Mouse (Mus musculus) limb, embryonic 12.5 days (tissue): ENCODE results near the gene Slc6a16. TPM values are rescaled to one million over a fixed set of nuclear protein-coding genes. Genes with fewer than 3 reads are reported as not detected.
A peak's percentile ranks its signal among the peaks of the same experiment; 100 is the strongest.

Source experiments
- ATAC-seq: fragments of 200-750 bp; cut with Nextera tagmentation; 2 replicates; pipeline ENCODE4 v1.8.0; 2017; ENCODE audit warnings: low read depth, moderate TSS enrichment; ENCODE audit not compliant: insufficient number of reproducible peaks, insufficient read depth, low FRiP score, low TSS enrichment
- H3K27ac ChIP-seq: fragments of 300-500 bp; sonication (generic); 2 replicates; pipeline ENCODE4 v1.5.1; 2016; ENCODE audit warnings: mild to moderate bottlenecking, moderate library complexity
- H3K27me3 ChIP-seq: fragments of 300-500 bp; sonication (generic); 2 replicates; pipeline ENCODE4 v1.6.1; 2016; ENCODE audit warnings: mild to moderate bottlenecking, moderate library complexity
- H3K36me3 ChIP-seq: fragments of 300-500 bp; sonication (generic); 2 replicates; pipeline ENCODE4 v1.6.1; 2016; ENCODE audit warnings: mild to moderate bottlenecking, moderate library complexity
- H3K4me1 ChIP-seq: fragments of 300-500 bp; sonication (generic); replicated peaks from 2 replicates; pipeline ENCODE4 v1.6.1; 2016
- H3K4me2 ChIP-seq: fragments of 300-500 bp; sonication (generic); 2 replicates; pipeline ENCODE4 v1.6.1; 2016; ENCODE audit warnings: mild to moderate bottlenecking, moderate library complexity
- H3K4me3 ChIP-seq: fragments of 300-500 bp; sonication (generic); replicated peaks from 2 replicates; pipeline ENCODE4 v1.5.1; 2016; ENCODE audit warnings: mild to moderate bottlenecking
- H3K9ac ChIP-seq: fragments of 300-500 bp; sonication (generic); replicated peaks from 2 replicates; pipeline ENCODE4 v1.6.1; 2016; ENCODE audit warnings: mild to moderate bottlenecking, moderate library complexity
- H3K9me3 ChIP-seq: fragments of 300-500 bp; sonication (generic); 2 replicates; pipeline ENCODE4 v1.6.1; 2016; ENCODE audit warnings: mild to moderate bottlenecking, moderate library complexity
- WGBS: fragments of 180-500 bp; shearing (Covaris S2); methylation state at CpG from one replicate; pipeline ENCODE4 v1.1.7; 2016; 5-methylcytosine and 5-hydroxymethylcytosine counted together
- polyA plus RNA-seq: library from polyadenylated mRNA; unstranded; fragments of >200 nt; fragmentation: Nextera tagmentation; extraction: Ambion mirVana; gene quantifications from 2 replicates; pipeline ENCODE4 v1.2.1, GENCODE M21; 2016

The Slc6a16 gene
- polyA plus RNA-seq, 1 experiment from 2014 or later: 0.18 TPM

DNA sequence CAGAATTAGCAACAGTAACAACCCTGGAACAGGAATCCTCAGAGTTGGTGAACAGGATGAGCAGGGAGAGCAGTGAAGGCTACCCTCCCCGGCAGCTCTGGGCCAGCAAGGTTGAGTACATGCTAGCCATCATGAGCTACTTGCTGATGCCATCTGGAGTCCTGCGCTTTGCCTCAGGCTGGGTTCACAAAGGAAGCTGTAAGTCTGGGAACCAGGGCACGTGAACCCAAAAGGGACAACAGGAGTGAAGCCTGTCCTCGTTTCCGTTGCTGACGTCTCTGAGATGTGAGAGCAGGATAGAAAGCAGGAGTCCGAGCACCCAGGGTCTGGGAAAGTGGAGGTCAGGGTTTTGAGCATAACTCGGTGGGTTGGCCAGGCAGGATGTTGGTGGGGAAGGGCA, 18.4 kb downstream of the Slc6a16 start:
- WGBS: 78% methylated on average over 8 of the region's 8 CpGs
- Histone ChIP-seq H3K9ac (no peak overlapping the region), H3K27ac (no peak overlapping the region), H3K4me2 (no peak overlapping the region), H3K9me3 (no peaks in the 10 kb centered on the region), H3K36me3 (no peaks in the 10 kb centered on the region), H3K27me3 (peaks cover 11% of the 10 kb centered on the region; the same call in 1 of the 2 replicates), H3K4me3 (no peak overlapping the region), H3K4me1 (peaks cover 12% of the 10 kb centered on the region)
- no peak for ATAC-seq

DNA sequence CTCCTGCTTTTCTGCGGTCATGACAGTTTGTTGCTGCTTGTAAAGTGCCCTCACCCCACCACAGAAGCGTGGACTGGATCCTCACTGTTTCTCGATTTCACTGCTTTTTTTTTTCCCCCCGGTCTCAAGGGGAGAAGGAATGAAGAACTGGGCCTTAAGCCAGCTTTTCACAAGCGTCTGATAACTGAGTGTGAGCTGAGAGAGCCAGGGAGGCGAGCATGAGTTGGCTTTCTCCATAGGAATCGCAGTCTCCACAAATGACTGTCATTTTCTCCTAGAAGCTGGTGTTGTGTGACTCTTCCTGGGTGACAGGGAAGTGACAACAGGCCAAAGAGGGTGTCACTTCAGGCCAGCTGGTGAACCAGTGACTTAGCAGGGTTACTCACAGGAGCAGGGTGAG, 21.4 kb downstream of the Slc6a16 start:
- ATAC-seq: no peak
- 58% methylated on average over 7 of the region's 7 CpGs for WGBS
- H3K4me1 ChIP-seq: peaks cover 9% of the 10 kb centered on the region

GRCm38 (mm10) chr7:45263006-45263607, 22.2 kb downstream of the Slc6a16 start:
- ATAC-seq: no peak
- Histone ChIP-seq H3K27me3 (peaks cover 11% of the 10 kb centered on the region; the same call in 1 of the 2 replicates), H3K9ac (peak overlapping the region; percentile 34; the same call in 1 of the 2 replicates), H3K4me1 (peaks cover 14% of the 10 kb centered on the region), H3K4me2 (no peak overlapping the region), H3K36me3 (no peaks in the 10 kb centered on the region), H3K9me3 (no peaks in the 10 kb centered on the region), H3K4me3 (no peak overlapping the region), H3K27ac (0 out of 2 replicates have a peak overlapping the region, but pooled peaks have one; percentile 42)
- WGBS: 50% methylated on average over 7 of the region's 7 CpGs

More for the DNA sequence above, 21.4 kb downstream of the Slc6a16 start:
- Histone ChIP-seq H3K4me3 (no peak overlapping the region), H3K27ac (no peak overlapping the region), H3K9me3 (no peaks in the 10 kb centered on the region), H3K36me3 (no peaks in the 10 kb centered on the region), H3K4me2 (no peak overlapping the region), H3K9ac (no peak overlapping the region), H3K27me3 (peaks cover 11% of the 10 kb centered on the region; the same call in 1 of the 2 replicates)

DNA sequence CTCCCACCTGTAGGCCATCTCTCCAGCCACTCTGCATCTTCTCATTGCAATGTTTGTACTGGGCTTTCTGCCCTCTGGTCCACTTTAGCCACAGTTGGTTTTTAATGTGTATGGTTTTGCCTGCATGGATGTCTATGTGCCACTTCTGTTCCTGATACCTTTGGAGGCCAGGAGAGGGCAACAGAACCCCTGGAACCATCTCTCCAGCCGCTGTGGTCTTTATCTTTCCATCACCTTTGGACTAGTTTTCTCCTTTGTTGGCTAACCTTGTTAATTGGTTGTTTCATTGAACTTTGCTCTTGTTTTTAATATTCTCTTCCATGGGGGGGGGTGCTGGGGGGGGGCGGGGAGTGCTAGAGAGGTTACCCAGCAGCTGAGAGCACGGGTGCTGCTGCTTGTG, 23.5 kb downstream of the Slc6a16 start:
- H3K9me3 ChIP-seq: no peaks in the 10 kb centered on the region
- no peak for ATAC-seq
- WGBS: 77% methylated on average over 3 of the region's 3 CpGs
- no peaks in the 10 kb centered on the region for H3K36me3 ChIP-seq
- peaks cover 16% of the 10 kb centered on the region for H3K4me1 ChIP-seq
- H3K27ac ChIP-seq: no peak overlapping the region
- no peak overlapping the region for H3K4me3 ChIP-seq
- H3K27me3 ChIP-seq: peaks cover 9% of the 10 kb centered on the region; the same call in 1 of the 2 replicates
- no peak overlapping the region for H3K4me2 ChIP-seq
- H3K9ac ChIP-seq: no peak overlapping the region

GRCm38 (mm10) chr7:45265518-45265917, 24.6 kb downstream of the Slc6a16 start:
- peaks cover 6% of the 10 kb centered on the region; the same call in 1 of the 2 replicates for H3K27me3 ChIP-seq
- H3K36me3 ChIP-seq: no peaks in the 10 kb centered on the region
- H3K27ac ChIP-seq: no peak overlapping the region
- no peak overlapping the region for H3K4me2 ChIP-seq
- H3K4me1 ChIP-seq: peaks cover 16% of the 10 kb centered on the region
- H3K4me3 ChIP-seq: no peak overlapping the region
- H3K9me3 ChIP-seq: no peaks in the 10 kb centered on the region
- 57% methylated on average over 1 of the region's 1 CpGs for WGBS
- no peak for ATAC-seq
- no peak overlapping the region for H3K9ac ChIP-seq

DNA sequence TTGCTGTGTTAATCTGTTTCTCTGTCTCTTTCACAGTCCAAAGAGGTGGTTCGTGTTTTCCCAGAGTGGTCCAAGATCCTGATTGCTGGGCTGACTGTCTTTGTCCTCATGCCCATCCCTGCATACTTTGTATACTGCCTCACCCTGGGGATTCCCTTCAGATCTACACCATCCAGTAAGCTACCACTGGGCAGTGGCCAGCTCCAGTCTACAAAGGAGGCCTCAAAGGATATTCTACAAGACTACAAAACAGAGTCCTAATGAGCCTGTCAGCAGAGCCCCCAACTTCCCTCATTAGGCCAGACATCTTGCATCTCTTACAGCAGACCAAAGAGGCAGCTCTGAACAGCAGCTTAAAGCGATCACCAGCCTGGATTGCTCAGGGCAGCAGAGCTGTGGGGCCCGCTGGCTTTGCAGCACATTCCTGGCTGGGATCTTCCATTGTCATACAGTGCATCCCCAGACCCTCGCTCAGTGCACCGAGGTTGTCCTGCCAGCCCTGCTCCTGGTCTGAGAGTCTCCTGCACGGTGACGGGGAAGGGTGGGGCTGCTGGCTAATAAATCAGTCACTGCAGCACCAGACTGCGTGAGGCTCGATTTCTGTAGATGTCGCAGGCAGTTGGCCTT, 32.0 kb downstream of the Slc6a16 start:
- H3K27me3 ChIP-seq: peaks cover 16% of the 10 kb centered on the region
- no peak for ATAC-seq
- no peaks in the 10 kb centered on the region for H3K36me3 ChIP-seq
- 39% methylated on average over 10 of the region's 10 CpGs for WGBS
- peaks cover 10% of the 10 kb centered on the region for H3K4me1 ChIP-seq
- no peak overlapping the region for H3K9ac ChIP-seq
- no peak overlapping the region for H3K27ac ChIP-seq
- H3K4me3 ChIP-seq: no peak overlapping the region
- no peak overlapping the region for H3K4me2 ChIP-seq
- H3K9me3 ChIP-seq: no peaks in the 10 kb centered on the region

DNA sequence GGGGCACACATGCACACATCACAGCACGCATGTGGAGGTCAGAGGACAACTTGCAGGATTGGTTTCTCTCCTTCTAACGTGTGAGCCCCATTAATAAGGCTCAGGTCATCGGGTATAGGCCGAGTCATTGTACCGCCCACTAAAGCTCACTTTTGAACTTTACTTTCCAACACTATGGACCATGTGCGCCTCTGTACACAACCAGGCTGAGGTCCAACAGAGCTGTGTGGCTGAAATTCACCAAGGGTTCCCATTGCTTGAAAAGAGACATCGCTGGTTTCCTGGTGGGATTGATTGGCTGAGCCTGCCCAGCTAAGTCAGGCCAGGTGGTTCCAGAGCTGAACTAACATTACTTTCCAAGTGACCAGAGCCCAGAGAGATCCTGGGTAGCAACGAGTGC, 32.8 kb downstream of the Slc6a16 start:
- peaks cover 14% of the 10 kb centered on the region for H3K27me3 ChIP-seq
- peaks cover 5% of the 10 kb centered on the region for H3K4me1 ChIP-seq
- H3K36me3 ChIP-seq: no peaks in the 10 kb centered on the region
- no peak overlapping the region for H3K9ac ChIP-seq
- no peak overlapping the region for H3K4me3 ChIP-seq
- no peak overlapping the region for H3K27ac ChIP-seq
- ATAC-seq: no peak
- no peak overlapping the region for H3K4me2 ChIP-seq
- no peaks in the 10 kb centered on the region for H3K9me3 ChIP-seq
- WGBS: 85% methylated on average over 8 of the region's 8 CpGs

DNA sequence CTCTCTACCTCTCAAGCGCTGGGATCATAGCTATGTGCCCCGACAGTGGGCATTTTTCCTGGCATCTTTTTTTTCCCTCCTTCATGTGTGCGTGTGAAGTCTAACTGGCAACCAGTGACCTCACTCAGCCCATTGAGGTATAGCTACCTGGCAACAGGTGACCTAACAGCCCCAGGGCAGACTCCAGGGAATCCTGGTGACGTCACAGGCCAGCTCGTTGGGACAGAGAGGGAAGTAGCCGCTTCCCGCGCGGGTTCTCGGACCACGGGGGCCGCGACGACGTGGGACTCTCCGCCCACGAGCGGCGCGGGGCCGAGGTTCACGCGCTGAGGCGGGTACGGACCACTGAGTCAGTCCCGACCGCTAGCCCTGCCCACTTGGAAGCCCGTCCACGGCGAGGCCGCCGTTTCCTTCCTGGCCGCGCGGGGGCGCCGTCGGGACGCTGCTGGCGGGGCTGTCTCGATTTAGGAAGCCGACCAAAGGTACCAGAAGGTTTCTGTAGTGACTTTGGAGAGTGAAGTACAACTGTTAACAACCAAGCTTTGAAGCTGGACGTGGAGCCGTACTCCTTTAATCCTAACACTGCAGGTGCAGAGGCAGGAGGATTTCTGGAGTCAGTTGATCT, 36.4 kb downstream of the Slc6a16 start, which contains the start of gene Slc6a21:
TSS of gene Slc6a21 (plus strand) at position 378 of the 625 bp plus-strand sequence.
- no peaks in the 10 kb centered on the region for H3K9me3 ChIP-seq
- peak within 1 kb of the TSS; percentile 44; the same call in 1 of the 2 replicates for H3K9ac ChIP-seq
- H3K4me1 ChIP-seq: peaks cover 5% of the 10 kb centered on the region
- 7% methylated on average over 44 of the region's 44 CpGs for WGBS
- H3K4me2 ChIP-seq: peak within 1 kb of the TSS; percentile 63
- no peak for ATAC-seq
- no peak within 1 kb of the TSS for H3K27ac ChIP-seq
- H3K4me3 ChIP-seq: peak within 1 kb of the TSS; percentile 38
- no peaks in the 10 kb centered on the region for H3K36me3 ChIP-seq
- peaks cover 14% of the 10 kb centered on the region for H3K27me3 ChIP-seq

DNA sequence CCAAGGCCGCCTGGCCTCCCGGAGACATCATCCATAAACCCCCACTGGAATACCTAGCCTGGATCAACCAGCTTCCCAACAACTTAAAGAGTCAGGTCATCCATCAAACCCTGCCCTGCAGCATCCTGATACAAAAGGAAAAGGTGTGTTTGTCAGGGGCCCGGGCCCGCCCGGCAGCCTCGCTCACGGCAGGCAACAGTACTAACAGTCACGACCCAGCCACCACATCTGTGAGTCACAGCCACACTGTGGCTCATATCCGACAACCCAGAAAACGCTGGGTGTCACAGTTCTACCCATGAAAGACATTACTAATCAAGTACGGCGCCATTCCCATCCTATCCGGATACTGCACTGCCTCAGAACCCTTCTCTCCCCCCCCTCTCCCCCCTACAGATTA, 45.6 kb downstream of the Slc6a16 start:
- 83% methylated on average over 13 of the region's 13 CpGs for WGBS
- H3K4me1 ChIP-seq: no peaks in the 10 kb centered on the region
- H3K4me3 ChIP-seq: no peak overlapping the region
- no peak overlapping the region for H3K4me2 ChIP-seq
- no peaks in the 10 kb centered on the region for H3K36me3 ChIP-seq
- H3K27me3 ChIP-seq: 0 out of 2 replicates have a peak, but pooled peaks cover 6% of the 10 kb centered on the region
- H3K9me3 ChIP-seq: no peaks in the 10 kb centered on the region
- no peak overlapping the region for H3K27ac ChIP-seq
- no peak overlapping the region for H3K9ac ChIP-seq
- ATAC-seq: no peak

GRCm38 (mm10) chr7:45296626-45297025, 55.7 kb downstream of the Slc6a16 start:
- no peak for ATAC-seq

GRCm38 (mm10) chr7:45297563-45297962, 56.7 kb downstream of the Slc6a16 start:
- Histone ChIP-seq H3K9me3 (no peaks in the 10 kb centered on the region), H3K9ac (no peak overlapping the region), H3K4me2 (no peak overlapping the region), H3K27ac (no peak overlapping the region), H3K36me3 (no peaks in the 10 kb centered on the region), H3K4me3 (no peak overlapping the region), H3K27me3 (peaks cover 12% of the 10 kb centered on the region), H3K4me1 (no peaks in the 10 kb centered on the region)
- WGBS: 60% methylated on average over 3 of the region's 3 CpGs
- ATAC-seq: no peak

More at GRCm38 (mm10) chr7:45296626-45297025, 55.7 kb downstream of the Slc6a16 start:
- H3K9ac ChIP-seq: no peak overlapping the region
- H3K4me3 ChIP-seq: no peak overlapping the region
- 71% methylated on average over 1 of the region's 1 CpGs for WGBS
- no peaks in the 10 kb centered on the region for H3K4me1 ChIP-seq
- no peak overlapping the region for H3K27ac ChIP-seq
- peaks cover 12% of the 10 kb centered on the region for H3K27me3 ChIP-seq
- H3K4me2 ChIP-seq: no peak overlapping the region
- no peaks in the 10 kb centered on the region for H3K36me3 ChIP-seq
- no peaks in the 10 kb centered on the region for H3K9me3 ChIP-seq
